Mouse (Mus musculus): ENCODE data around the gene Scfd2.

DNA sequence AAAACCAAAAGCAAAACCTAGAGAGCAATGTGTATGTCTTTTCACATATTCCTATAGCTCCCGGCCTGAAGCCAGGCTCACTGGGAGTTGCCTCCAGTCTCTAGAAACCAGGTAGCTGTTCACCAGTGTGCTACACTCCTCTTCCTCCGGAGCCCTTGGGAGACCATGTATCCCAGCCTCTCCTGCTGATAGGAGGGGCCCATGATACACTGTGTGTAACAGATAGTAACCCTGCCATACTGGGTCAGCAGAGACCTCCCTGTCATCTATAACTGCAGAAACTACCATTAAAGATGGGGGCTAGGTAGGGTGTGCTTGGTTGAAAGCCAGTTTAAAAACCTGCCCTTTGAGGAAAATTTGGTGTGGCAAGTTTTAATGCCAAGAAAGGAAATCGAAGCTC lies 214.4 kb downstream of the Scfd2 start:
- TF ChIP-seq CTCF (IDR thresholded peaks at IDR 0.05; ENCODE audit: low read depth, low read length) (no peak), POLR2A (IDR thresholded peaks at IDR 0.05; ENCODE audit: extremely low read depth, insufficient read depth, low read length) (no peak)

Data from liver, adult 2 months (tissue).